In the genomic region with DNA sequence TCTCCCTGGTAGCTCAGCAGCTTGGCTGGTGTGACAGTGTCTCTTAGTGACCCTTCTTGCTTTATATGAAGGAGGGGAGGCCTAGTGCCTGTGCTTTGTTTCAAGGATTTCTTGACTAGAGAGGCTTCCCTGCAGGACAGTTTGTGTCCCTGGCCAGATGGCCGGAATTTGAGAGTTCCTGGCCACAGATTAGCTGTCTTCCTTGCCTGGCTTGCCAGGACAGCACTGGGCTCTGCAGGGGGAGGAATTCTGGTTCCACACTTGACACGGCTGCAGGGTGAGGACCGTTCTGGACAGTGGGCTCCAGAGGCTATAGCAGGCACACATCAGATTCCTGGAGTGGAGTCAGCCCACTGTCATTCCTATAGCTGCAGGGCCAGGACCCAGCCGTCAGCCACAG, we compare ENCODE assay signal across 17 mouse cellular contexts. TPM values are rescaled to one million over a fixed set of nuclear protein-coding genes. Genes with fewer than 3 reads are reported as not detected.
DNase-seq lines count a peak whose midpoint lies in the region; ATAC-seq and TF ChIP-seq lines count a peak whose summit lies in the region.
"Had no signal": no experiment of that assay in that cellular context is flagged by ENCODE, and none has a peak within 500 bp of the region (broad histone marks: within the 10 kb centered on the region; RNA-seq: fewer than 3 reads in every experiment).

No protein-coding gene starts in this region.

- no peak for ATAC-seq in heart, embryonic 13.5 days (ENCODE audit: extremely low read depth, insufficient number of reproducible peaks, low FRiP score, low TSS enrichment)
- no peak for ATAC-seq in stomach, embryonic 14.5 days (ENCODE audit: insufficient number of reproducible peaks, insufficient read depth, low FRiP score, low read depth)
- ATAC-seq: CD4-positive, CD25-positive, alpha-beta regulatory T cell, adult 4 months; midbrain, embryonic 15.5 days had no signal

- peaks cover 95% of the 10 kb centered on the region for H3K36me3 ChIP-seq in heart, embryonic 13.5 days
- peaks cover 89% of the 10 kb centered on the region for H3K36me3 ChIP-seq in stomach, embryonic 14.5 days (ENCODE audit: control insufficient read depth, insufficient read depth, low read length)

- peak overlapping the region; percentile 71 for H3K9ac ChIP-seq in heart, embryonic 13.5 days
- H3K9ac ChIP-seq in stomach, embryonic 14.5 days (replicated peaks; ENCODE audit: low read depth, low read length): no peak overlapping the region
- H3K9ac ChIP-seq: hindbrain, embryonic 13.5 days; lung, embryonic 14.5 days; midbrain, embryonic 15.5 days had no signal

- H3K4me2 ChIP-seq in heart, embryonic 13.5 days: no peak overlapping the region
- H3K4me2 ChIP-seq in stomach, embryonic 14.5 days (replicated peaks; ENCODE audit: low read depth, low read length): no peak overlapping the region
- H3K4me2 ChIP-seq: hindbrain, embryonic 13.5 days; lung, embryonic 14.5 days; midbrain, embryonic 15.5 days had no signal

- WGBS in heart, embryonic 13.5 days: 50% methylated on average over 4 of the region's 4 CpGs
- WGBS in cerebellum, adult 2 months: 9% methylated on average over 4 of the region's 4 CpGs
- 92% methylated on average over 4 of the region's 4 CpGs for WGBS in stomach, embryonic 14.5 days

- H3K4me3 ChIP-seq in heart, embryonic 13.5 days: no peak overlapping the region
- peak overlapping the region; percentile 9 for H3K4me3 ChIP-seq in cerebellum, adult 2 months (replicated peaks; ENCODE audit: insufficient read depth, low read depth, low read length)
- no peak overlapping the region for H3K4me3 ChIP-seq in stomach, embryonic 14.5 days (ENCODE audit: low read depth, low read length)
- H3K4me3 ChIP-seq: hindbrain, embryonic 13.5 days; midbrain, embryonic 15.5 days had no signal

- DNase-seq in heart, adult 9 months (ENCODE audit: low spot score in 2 of 2): no peak
- peak; percentile 76 for DNase-seq in cerebellum, adult 11 months
- peak; percentile 84 to 91 for DNase-seq in cerebellum, adult 2 months
- no peak for DNase-seq in embryo, embryonic 9.5 days (ENCODE audit: extremely low spot score)
- no peak for DNase-seq in testis, postnatal 14 days (ENCODE audit: low spot score)
- DNase-seq: adrenal gland, postnatal 25 days; gastrocnemius, postnatal 36 days; kidney, adult 11 months; kidney, postnatal 10 days; lung, embryonic 14.5 days; thymus, adult 18-20 months had no signal

- no peak for TF ChIP-seq CTCF in cerebellum, adult 2 months (IDR thresholded peaks at IDR 0.05; ENCODE audit: borderline replicate concordance, insufficient read depth, low read depth, low read length)

- no peaks in the 10 kb centered on the region for H3K27me3 ChIP-seq in heart, embryonic 13.5 days (replicated peaks)
- H3K27me3 ChIP-seq in cerebellum, adult 2 months (ENCODE audit: control insufficient read depth, insufficient read depth, low read length): no peaks in the 10 kb centered on the region
- no peaks in the 10 kb centered on the region for H3K27me3 ChIP-seq in stomach, embryonic 14.5 days (ENCODE audit: control insufficient read depth, insufficient read depth, low read length)
- H3K27me3 ChIP-seq: hindbrain, embryonic 13.5 days; midbrain, embryonic 15.5 days had no signal

- no peaks in the 10 kb centered on the region for H3K9me3 ChIP-seq in heart, embryonic 13.5 days
- no peaks in the 10 kb centered on the region for H3K9me3 ChIP-seq in stomach, embryonic 14.5 days (ENCODE audit: control insufficient read depth, low read depth, low read length)
- H3K9me3 ChIP-seq: hindbrain, embryonic 13.5 days; midbrain, embryonic 15.5 days had no signal

- H3K27ac ChIP-seq in heart, embryonic 13.5 days (replicated peaks): peak overlapping the region; percentile 76
- peak overlapping the region; percentile 86 for H3K27ac ChIP-seq in cerebellum, adult 2 months (ENCODE audit: insufficient read depth, low read length)
- peak overlapping the region; percentile 41; the same call in 1 of the 2 replicates for H3K27ac ChIP-seq in stomach, embryonic 14.5 days (ENCODE audit: low read length)
- H3K27ac ChIP-seq: hindbrain, embryonic 13.5 days; midbrain, embryonic 15.5 days had no signal

- peaks cover 52% of the 10 kb centered on the region for H3K4me1 ChIP-seq in heart, embryonic 13.5 days
- H3K4me1 ChIP-seq in cerebellum, adult 2 months (ENCODE audit: control insufficient read depth, insufficient read depth, low read length): peaks cover 61% of the 10 kb centered on the region
- H3K4me1 ChIP-seq in stomach, embryonic 14.5 days (ENCODE audit: control insufficient read depth, insufficient read depth, low read length): peaks cover 9% of the 10 kb centered on the region
- H3K4me1 ChIP-seq: hindbrain, embryonic 13.5 days; midbrain, embryonic 15.5 days had no signal

- no peak for TF ChIP-seq POLR2A in cerebellum, adult 2 months (IDR thresholded peaks at IDR 0.05; ENCODE audit: borderline replicate concordance, insufficient read depth, low read length)

RNA-seq across cellular contexts. Expression of a gene that starts 20.7 kb away (rescaled TPM):
- 17.9 and 19.1 TPM in 2 replicates for polyA plus RNA-seq in heart, embryonic 13.5 days (2015; fragmentation: Nextera tagmentation; extraction: Ambion mirVana)
- 101 and 115 TPM in 2 replicates for polyA plus RNA-seq in cerebellum, adult 2 months (2012; rRNA removed)
- 24.5 and 25.8 TPM in 2 replicates for polyA plus RNA-seq in stomach, embryonic 14.5 days (2014; fragmentation: Nextera tagmentation; extraction: Ambion mirVana)

RNA-seq across cellular contexts. Expression of a gene that starts 22.3 kb away (rescaled TPM):
- polyA plus RNA-seq in heart, embryonic 13.5 days (2015; fragmentation: Nextera tagmentation; extraction: Ambion mirVana): 46.3 and 53.4 TPM in 2 replicates
- polyA plus RNA-seq in cerebellum, adult 2 months (2012; rRNA removed): 52.0 and 66.4 TPM in 2 replicates
- 77.7 and 81.8 TPM in 2 replicates for polyA plus RNA-seq in stomach, embryonic 14.5 days (2014; fragmentation: Nextera tagmentation; extraction: Ambion mirVana)

RNA-seq across cellular contexts. Expression of a gene that starts 22.7 kb away (rescaled TPM):
- polyA plus RNA-seq in heart, embryonic 13.5 days (2015; fragmentation: Nextera tagmentation; extraction: Ambion mirVana): 79.6 and 86.5 TPM in 2 replicates
- polyA plus RNA-seq in cerebellum, adult 2 months (2012; rRNA removed): 106 and 122 TPM in 2 replicates
- polyA plus RNA-seq in stomach, embryonic 14.5 days (2014; fragmentation: Nextera tagmentation; extraction: Ambion mirVana): 110 and 116 TPM in 2 replicates

RNA-seq across cellular contexts. Expression of a gene that starts 29.3 kb away (rescaled TPM):
- 0.11 TPM in 1 of 2 replicates, not detected in the other for polyA plus RNA-seq in heart, embryonic 13.5 days (2015; fragmentation: Nextera tagmentation; extraction: Ambion mirVana)
- 3.0 and 4.3 TPM in 2 replicates for polyA plus RNA-seq in cerebellum, adult 2 months (2012; rRNA removed)
- polyA plus RNA-seq in stomach, embryonic 14.5 days (2014; fragmentation: Nextera tagmentation; extraction: Ambion mirVana): not detected in 2 replicates
- polyA plus RNA-seq: CD4-positive, CD25-positive, alpha-beta regulatory T cell, adult 4 months; embryonic facial prominence, embryonic 11.5 days had no signal

RNA-seq across cellular contexts. Expression of a gene that starts 33.7 kb away (rescaled TPM):
- 44.0 and 46.4 TPM in 2 replicates for polyA plus RNA-seq in heart, embryonic 13.5 days (2015; fragmentation: Nextera tagmentation; extraction: Ambion mirVana)
- polyA plus RNA-seq in cerebellum, adult 2 months (2012; rRNA removed): 175 and 189 TPM in 2 replicates
- 81.7 and 85.8 TPM in 2 replicates for polyA plus RNA-seq in stomach, embryonic 14.5 days (2014; fragmentation: Nextera tagmentation; extraction: Ambion mirVana)

Comparison
In these comparisons a context has a peak if more than half of its experiments do, and no peak if none do; other contexts are left out.
1. DNase-seq: peak in cerebellum, adult 11 months (single experiment) and cerebellum, adult 2 months (2 of 2); none in heart, adult 9 months (0 of 2), embryo, embryonic 9.5 days (single experiment) and testis, postnatal 14 days (single experiment).
2. Peak in every context shown above with its lines, with median percentiles within 50 percentile points of each other: H3K27ac ChIP-seq.